Mouse (Mus musculus): ENCODE measurements around the gene Cdk8.
"Not testable (repeated sequence)": the region's sequence is repeated elsewhere in the genome, so short reads cannot be mapped to it uniquely, and the experiment has no call there.

The Cdk8 gene

GRCm38 (mm10) chr5:146230864-146231654, at the start of gene Cdk8:
Cdk8 (plus strand) TSS chr5:146231230.
- peak; percentile 91 for DNase-seq

- not testable (repeated sequence) for DNase-seq
Measured at GRCm38 (mm10) chr5:146185204-146185603, 45.8 kb upstream of the Cdk8 start, which contains the start of gene 1700001J03Rik. 1700001J03Rik (minus strand) TSS chr5:146185304.

- DNase-seq: peak; percentile 77
Measured at GRCm38 (mm10) chr5:146187441-146187840, 43.6 kb upstream of the Cdk8 start.

- no peak for DNase-seq
Measured at GRCm38 (mm10) chr5:146188144-146188543, 42.9 kb upstream of the Cdk8 start.

GRCm38 (mm10) chr5:146188712-146189111, 42.3 kb upstream of the Cdk8 start:
- DNase-seq: peak; percentile 48

- no peak for DNase-seq
Measured at GRCm38 (mm10) chr5:146190093-146190492, 40.9 kb upstream of the Cdk8 start.

GRCm38 (mm10) chr5:146190501-146191269, 40.3 kb upstream of the Cdk8 start:
- DNase-seq: peak; percentile 75

- DNase-seq: no peak
Measured at GRCm38 (mm10) chr5:146193360-146193759, 37.7 kb upstream of the Cdk8 start.

GRCm38 (mm10) chr5:146199073-146199472, 32.0 kb upstream of the Cdk8 start:
- no peak for DNase-seq

GRCm38 (mm10) chr5:146199540-146199939, 31.5 kb upstream of the Cdk8 start:
- DNase-seq: no peak

GRCm38 (mm10) chr5:146200580-146200979, 30.4 kb upstream of the Cdk8 start:
- DNase-seq: no peak

GRCm38 (mm10) chr5:146203921-146204320, 27.1 kb upstream of the Cdk8 start:
- no peak for DNase-seq

GRCm38 (mm10) chr5:146205537-146205936, 25.5 kb upstream of the Cdk8 start:
- no peak for DNase-seq

- DNase-seq: no peak
Measured at GRCm38 (mm10) chr5:146220501-146220878, 10.5 kb upstream of the Cdk8 start.

GRCm38 (mm10) chr5:146220879-146221714, 9.9 kb upstream of the Cdk8 start, which contains the start of gene Rnf6:
Rnf6 (minus strand) TSS chr5:146221555.
- DNase-seq: peak; percentile 91

GRCm38 (mm10) chr5:146221722-146222121, 9.3 kb upstream of the Cdk8 start:
- no peak for DNase-seq

GRCm38 (mm10) chr5:146223786-146224185, 7.2 kb upstream of the Cdk8 start:
- no peak for DNase-seq

GRCm38 (mm10) chr5:146227496-146227895, 3.5 kb upstream of the Cdk8 start:
- no peak for DNase-seq

- DNase-seq: no peak
Measured at GRCm38 (mm10) chr5:146229869-146230650, 970 bp upstream of the Cdk8 start.

- peak; percentile 51 for DNase-seq
Measured at GRCm38 (mm10) chr5:146231655-146231996, 596 bp downstream of the Cdk8 start.

- DNase-seq: no peak
Measured at GRCm38 (mm10) chr5:146232056-146232675, 1.1 kb downstream of the Cdk8 start.

- no peak for DNase-seq
Measured at GRCm38 (mm10) chr5:146232816-146233215, 1.8 kb downstream of the Cdk8 start.
